Mouse (Mus musculus): Measurements from ENCODE around the gene Prrg2. TPM values are rescaled to one million over a fixed set of nuclear protein-coding genes. Genes with fewer than 3 reads are reported as not detected.

Gene Prrg2
- polyA plus RNA-seq, 1 experiment: 19.9 TPM

DNA sequence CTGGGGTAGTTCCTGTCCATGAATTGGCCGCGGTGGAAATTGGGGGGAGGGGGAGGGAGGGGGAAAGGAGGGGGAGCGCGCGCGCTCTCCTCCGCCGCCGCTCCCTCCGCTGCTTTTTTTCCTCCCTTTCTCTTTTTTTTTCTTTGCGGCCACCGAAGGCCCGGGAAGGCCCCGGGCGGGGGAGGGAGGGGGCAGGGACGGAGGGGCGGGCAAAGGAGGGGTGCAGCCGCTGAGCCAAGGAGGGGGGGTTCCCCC, 9.7 kb downstream of the Prrg2 start, which contains the start of gene Prr12:
Gene Prr12 (minus strand): TSS at position 20 of the 255 bp plus-strand sequence.
- 1% methylated on average over 14 of the region's 18 CpGs for WGBS
- Histone ChIP-seq H3K27me3 (ENCODE audit: control insufficient read depth, insufficient read depth, low read length) (no peaks in the 10 kb centered on the region), H3K36me3 (ENCODE audit: control insufficient read depth, insufficient read depth, low read length) (peaks cover 25% of the 10 kb centered on the region), H3K4me3 (ENCODE audit: extremely low read depth, insufficient read depth, insufficient read length) (peak within 1 kb of the TSS; percentile 92), H3K27ac (ENCODE audit: insufficient read depth, low read length) (peak within 1 kb of the TSS; percentile 95), H3K4me1 (ENCODE audit: control insufficient read depth, insufficient read depth, insufficient read length) (peaks cover 6% of the 10 kb centered on the region; the same call in 1 of the 2 replicates)
- no peak for DNase-seq (ENCODE audit: low read depth in 1 of 2, low spot score in 2 of 2)
- TF ChIP-seq POLR2A (IDR thresholded peaks at IDR 0.05; ENCODE audit: low read depth, low read length) (no peak), CTCF (IDR thresholded peaks at IDR 0.05; ENCODE audit: extremely low read depth, insufficient read depth, insufficient read length, insufficient replicate concordance) (no peak)

DNA sequence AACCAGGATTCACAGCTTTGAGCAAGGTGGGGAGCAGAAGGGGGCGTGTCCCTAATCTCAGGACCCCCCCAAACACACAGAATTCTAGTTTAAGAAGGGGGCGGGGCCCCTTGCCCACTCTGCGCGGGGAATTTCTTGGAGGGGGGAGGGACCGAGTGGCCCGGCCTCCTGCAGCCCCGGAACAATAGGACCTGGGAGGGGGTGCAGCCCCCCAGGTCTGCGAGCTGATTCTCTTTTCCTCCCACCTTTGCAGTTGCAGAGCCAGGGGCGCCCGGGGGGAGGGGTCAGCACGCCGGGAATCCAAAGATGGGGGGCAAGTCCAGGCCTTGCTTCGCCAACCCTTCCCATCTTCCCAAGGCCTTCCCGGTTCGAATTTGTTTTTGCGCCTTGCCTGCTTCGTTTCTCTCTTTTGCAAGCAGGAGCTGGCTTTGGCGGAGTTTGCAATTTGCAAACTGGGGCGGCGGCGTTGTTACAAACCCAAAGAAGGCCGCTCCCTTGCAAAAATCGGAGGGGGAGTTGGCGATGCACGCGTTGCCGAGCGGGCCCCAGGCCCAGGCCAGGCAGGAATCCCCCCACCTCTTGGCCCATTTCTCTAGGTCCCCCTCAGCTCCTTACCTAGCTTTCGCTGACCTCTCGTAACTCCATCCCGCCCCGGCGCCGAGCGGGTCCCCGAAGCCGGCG, 10.2 kb downstream of the Prrg2 start:
- peaks cover 6% of the 10 kb centered on the region; the same call in 1 of the 2 replicates for H3K4me1 ChIP-seq (ENCODE audit: control insufficient read depth, insufficient read depth, insufficient read length)
- TF ChIP-seq POLR2A (IDR thresholded peaks at IDR 0.05; ENCODE audit: low read depth, low read length): no peak
- peak overlapping the region; percentile 92 for H3K4me3 ChIP-seq (ENCODE audit: extremely low read depth, insufficient read depth, insufficient read length)
- no peaks in the 10 kb centered on the region for H3K27me3 ChIP-seq (ENCODE audit: control insufficient read depth, insufficient read depth, low read length)
- 1% methylated on average over 38 of the region's 38 CpGs for whole genome bisulfite sequencing
- H3K27ac ChIP-seq (ENCODE audit: insufficient read depth, low read length): peak overlapping the region; percentile 85
- DNase-seq (ENCODE audit: low read depth in 1 of 2, low spot score in 2 of 2): peak in 1 of 2 experiments; percentile 30
- H3K36me3 ChIP-seq (ENCODE audit: control insufficient read depth, insufficient read depth, low read length): peaks cover 30% of the 10 kb centered on the region

DNA sequence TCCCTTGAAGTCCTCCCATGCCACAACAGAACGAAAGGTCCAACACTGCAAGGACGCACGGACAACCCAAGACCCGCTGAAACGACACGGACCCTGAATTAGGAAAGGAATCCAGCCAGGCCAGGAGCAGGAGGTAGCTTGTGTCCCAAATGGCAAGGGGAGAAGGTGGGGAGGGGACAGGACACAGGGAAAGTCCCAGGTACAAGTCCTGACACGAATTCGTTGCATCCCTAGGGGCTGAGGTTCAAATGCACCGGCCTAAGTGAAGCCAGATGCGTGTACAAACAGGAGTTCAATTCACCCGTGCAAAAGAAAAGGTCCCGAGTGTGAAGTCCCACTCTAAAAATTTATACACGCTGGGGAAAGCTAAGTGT, 10.9 kb downstream of the Prrg2 start:
- Histone ChIP-seq H3K27ac (ENCODE audit: insufficient read depth, low read length) (peak overlapping the region; percentile 85; the same call in 1 of the 2 replicates), H3K4me3 (ENCODE audit: extremely low read depth, insufficient read depth, insufficient read length) (peak overlapping the region; percentile 92), H3K4me1 (ENCODE audit: control insufficient read depth, insufficient read depth, insufficient read length) (peaks cover 6% of the 10 kb centered on the region; the same call in 1 of the 2 replicates), H3K27me3 (ENCODE audit: control insufficient read depth, insufficient read depth, low read length) (no peaks in the 10 kb centered on the region), H3K36me3 (ENCODE audit: control insufficient read depth, insufficient read depth, low read length) (peaks cover 37% of the 10 kb centered on the region)
- WGBS: 34% methylated on average over 13 of the region's 13 CpGs
- TF ChIP-seq CTCF (IDR thresholded peaks at IDR 0.05; ENCODE audit: extremely low read depth, insufficient read depth, insufficient read length, insufficient replicate concordance) (no peak), POLR2A (IDR thresholded peaks at IDR 0.05; ENCODE audit: low read depth, low read length) (no peak)
- DNase-seq (ENCODE audit: low read depth in 1 of 2, low spot score in 2 of 2): no peak

DNA sequence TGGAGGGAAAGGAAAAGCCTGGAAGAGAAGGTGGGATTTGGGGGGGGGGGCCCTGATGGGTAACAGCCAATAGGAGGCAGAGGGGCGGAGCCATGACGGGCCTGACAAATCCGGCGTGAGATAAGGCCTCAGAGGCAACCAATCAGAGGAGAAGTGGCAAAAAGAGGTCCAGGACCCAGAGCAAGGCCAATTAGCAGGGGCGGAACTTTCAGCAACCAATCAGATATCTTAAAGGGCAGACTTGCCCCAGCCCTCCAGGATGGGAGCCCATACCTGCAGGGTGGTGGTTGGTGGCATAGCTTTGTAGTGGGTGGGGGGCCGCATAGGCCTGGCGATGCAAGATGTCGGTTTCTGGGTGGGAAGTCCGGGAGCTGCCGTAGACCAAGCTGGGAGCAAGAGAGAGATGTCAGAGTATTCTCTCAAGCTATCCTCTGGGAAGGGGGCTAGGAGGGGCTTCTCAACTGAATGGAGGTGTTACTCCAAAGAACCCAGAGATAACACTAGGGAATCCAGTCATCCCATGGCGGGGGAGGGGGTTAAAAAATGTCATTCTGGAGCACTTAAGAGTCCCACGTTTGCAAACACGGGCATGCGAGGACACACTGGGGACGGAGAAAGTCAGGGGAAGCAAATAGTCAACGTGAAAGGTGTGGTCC, 11.4 kb downstream of the Prrg2 start:
- TF ChIP-seq CTCF (IDR thresholded peaks at IDR 0.05; ENCODE audit: extremely low read depth, insufficient read depth, insufficient read length, insufficient replicate concordance) (no peak), POLR2A (IDR thresholded peaks at IDR 0.05; ENCODE audit: low read depth, low read length) (no peak)
- 69% methylated on average over 16 of the region's 16 CpGs for WGBS
- H3K4me3 ChIP-seq (ENCODE audit: extremely low read depth, insufficient read depth, insufficient read length): no peak overlapping the region
- H3K4me1 ChIP-seq (ENCODE audit: control insufficient read depth, insufficient read depth, insufficient read length): peaks cover 6% of the 10 kb centered on the region; the same call in 1 of the 2 replicates
- H3K27ac ChIP-seq (ENCODE audit: insufficient read depth, low read length): no peak overlapping the region
- peak in 1 of 2 experiments; percentile 39 for DNase-seq (ENCODE audit: low read depth in 1 of 2, low spot score in 2 of 2)
- H3K27me3 ChIP-seq (ENCODE audit: control insufficient read depth, insufficient read depth, low read length): no peaks in the 10 kb centered on the region
- peaks cover 38% of the 10 kb centered on the region for H3K36me3 ChIP-seq (ENCODE audit: control insufficient read depth, insufficient read depth, low read length)

DNA sequence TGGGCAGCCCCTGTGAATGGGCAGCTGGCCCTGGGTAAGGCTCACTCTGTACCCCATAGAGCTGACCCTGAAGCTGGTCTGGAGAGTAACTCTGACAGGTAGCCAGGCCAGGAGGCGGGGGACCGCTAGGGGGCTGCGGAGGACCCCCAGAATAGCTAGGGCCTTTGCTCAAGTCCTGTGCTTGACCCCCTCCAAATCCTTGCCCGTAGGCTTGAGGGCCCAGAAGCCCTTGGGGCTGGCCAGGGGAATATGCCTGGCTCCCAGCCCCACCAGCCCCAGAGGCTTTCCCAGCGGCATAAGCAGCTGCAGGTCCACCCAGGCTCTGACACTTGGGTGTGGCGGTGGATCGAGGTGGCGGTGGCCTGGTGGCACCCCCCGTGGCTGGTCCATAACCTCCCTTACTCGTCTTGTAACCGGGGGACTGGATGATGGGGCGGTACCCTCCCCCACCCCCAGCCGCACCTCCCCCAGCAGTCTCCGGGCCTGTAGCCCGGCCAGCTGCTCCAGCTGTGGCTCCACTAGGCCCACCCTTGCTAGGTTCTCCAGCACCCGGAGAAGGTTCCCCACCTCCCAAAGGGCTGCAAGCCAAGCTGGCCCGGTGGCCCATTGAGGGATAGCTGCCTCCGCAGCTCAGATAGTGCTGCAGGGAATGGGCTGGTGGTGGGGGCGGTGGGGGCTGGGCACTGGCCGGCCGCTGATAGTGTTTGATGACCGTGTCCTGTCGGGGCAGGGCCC, 13.4 kb downstream of the Prrg2 start:
- H3K4me1 ChIP-seq (ENCODE audit: control insufficient read depth, insufficient read depth, insufficient read length): peaks cover 6% of the 10 kb centered on the region; the same call in 1 of the 2 replicates
- TF ChIP-seq POLR2A (IDR thresholded peaks at IDR 0.05; ENCODE audit: low read depth, low read length): no peak
- TF ChIP-seq CTCF (IDR thresholded peaks at IDR 0.05; ENCODE audit: extremely low read depth, insufficient read depth, insufficient read length, insufficient replicate concordance): no peak
- H3K4me3 ChIP-seq (ENCODE audit: extremely low read depth, insufficient read depth, insufficient read length): no peak overlapping the region
- H3K36me3 ChIP-seq (ENCODE audit: control insufficient read depth, insufficient read depth, low read length): peaks cover 48% of the 10 kb centered on the region
- no peak overlapping the region for H3K27ac ChIP-seq (ENCODE audit: insufficient read depth, low read length)
- DNase-seq (ENCODE audit: low read depth in 1 of 2, low spot score in 2 of 2): no peak
- no peaks in the 10 kb centered on the region for H3K27me3 ChIP-seq (ENCODE audit: control insufficient read depth, insufficient read depth, low read length)
- 95% methylated on average over 23 of the region's 23 CpGs for WGBS

- 95% methylated on average over 38 of the region's 38 CpGs for WGBS
- H3K27me3 ChIP-seq (ENCODE audit: control insufficient read depth, insufficient read depth, low read length): no peaks in the 10 kb centered on the region
- no peak overlapping the region for H3K4me3 ChIP-seq (ENCODE audit: extremely low read depth, insufficient read depth, insufficient read length)
- TF ChIP-seq CTCF (IDR thresholded peaks at IDR 0.05; ENCODE audit: extremely low read depth, insufficient read depth, insufficient read length, insufficient replicate concordance) (no peak), POLR2A (IDR thresholded peaks at IDR 0.05; ENCODE audit: low read depth, low read length) (no peak)
- DNase-seq (ENCODE audit: low read depth in 1 of 2, low spot score in 2 of 2): no peak
- H3K4me1 ChIP-seq (ENCODE audit: control insufficient read depth, insufficient read depth, insufficient read length): peaks cover 6% of the 10 kb centered on the region; the same call in 1 of the 2 replicates
- no peak overlapping the region for H3K27ac ChIP-seq (ENCODE audit: insufficient read depth, low read length)
- peaks cover 53% of the 10 kb centered on the region for H3K36me3 ChIP-seq (ENCODE audit: control insufficient read depth, insufficient read depth, low read length)
These were observed 14.2 kb downstream of the Prrg2 start for GRCm38 (mm10) chr7:45048001-45048890.

Measured in spleen, adult 2 months (tissue).